ENCODE assay signal across 9 mouse cellular contexts in the genomic region with DNA sequence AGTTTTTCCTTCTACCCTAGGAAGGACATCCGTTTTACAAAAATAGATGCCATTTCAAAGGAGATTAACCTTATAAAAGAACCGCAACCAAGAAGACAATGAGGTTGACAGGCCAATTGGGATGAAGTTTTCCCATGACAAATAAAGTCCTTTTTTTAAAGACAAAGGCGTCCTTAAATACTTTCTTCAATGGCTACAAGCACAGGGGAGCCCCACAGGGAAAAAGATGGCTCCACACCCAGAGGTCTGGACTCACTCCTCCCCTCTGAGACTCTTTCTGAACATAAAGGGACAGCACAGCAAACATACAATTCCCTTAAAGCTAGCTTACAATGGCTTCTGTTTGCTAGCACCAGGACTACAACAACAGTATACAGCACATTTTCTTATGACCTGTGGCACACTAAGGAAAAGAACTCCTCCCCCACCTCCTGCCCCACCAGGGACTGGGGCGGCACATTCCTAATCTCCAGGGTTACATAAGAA.
DNase-seq lines count a peak whose midpoint lies in the region; ATAC-seq and TF ChIP-seq lines count a peak whose summit lies in the region.
"Had no signal": no experiment of that assay in that cellular context is flagged by ENCODE, and none has a peak within 500 bp of the region (broad histone marks: within the 10 kb centered on the region; RNA-seq: fewer than 3 reads in every experiment).

No protein-coding gene starts in this region.

- no peaks in the 10 kb centered on the region for H3K36me3 ChIP-seq in kidney, embryonic 14.5 days (ENCODE audit: control insufficient read depth, insufficient read depth, low read length)
- no peaks in the 10 kb centered on the region for H3K36me3 ChIP-seq in E14TG2a.4 (ENCODE audit: insufficient read depth, low read length)
- no peaks in the 10 kb centered on the region for H3K36me3 ChIP-seq in hindbrain, embryonic 16.5 days (ENCODE audit: control insufficient read depth, insufficient read depth, low read length)

- H3K4me3 ChIP-seq in kidney, embryonic 14.5 days (ENCODE audit: low read length): no peak overlapping the region
- H3K4me3 ChIP-seq in E14TG2a.4 (replicated peaks; ENCODE audit: low read length): peak overlapping the region; percentile 48; the same call in 1 of the 2 replicates
- no peak overlapping the region for H3K4me3 ChIP-seq in hindbrain, embryonic 16.5 days (ENCODE audit: low read length)

- no peak overlapping the region for H3K9ac ChIP-seq in kidney, embryonic 14.5 days (ENCODE audit: low read depth, low read length)
- no peak overlapping the region for H3K9ac ChIP-seq in hindbrain, embryonic 16.5 days (ENCODE audit: low read depth, low read length)

- peaks cover 12% of the 10 kb centered on the region; the same call in 1 of the 2 replicates for H3K4me1 ChIP-seq in kidney, embryonic 14.5 days (ENCODE audit: control insufficient read depth, insufficient read depth, low read length)
- peaks cover 58% of the 10 kb centered on the region for H3K4me1 ChIP-seq in E14TG2a.4 (replicated peaks; ENCODE audit: low read depth, low read length)
- peaks cover 9% of the 10 kb centered on the region; the same call in 1 of the 2 replicates for H3K4me1 ChIP-seq in hindbrain, embryonic 16.5 days (ENCODE audit: control insufficient read depth, insufficient read depth, low read depth, low read length)

- no peaks in the 10 kb centered on the region for H3K9me3 ChIP-seq in kidney, embryonic 14.5 days (ENCODE audit: control insufficient read depth, low read length)
- peaks cover 4% of the 10 kb centered on the region for H3K9me3 ChIP-seq in E14TG2a.4 (ENCODE audit: low read length)
- H3K9me3 ChIP-seq in hindbrain, embryonic 16.5 days (ENCODE audit: control insufficient read depth, low read length): no peaks in the 10 kb centered on the region

- no peak overlapping the region for H3K4me2 ChIP-seq in kidney, embryonic 14.5 days (replicated peaks; ENCODE audit: low read depth, low read length)
- H3K4me2 ChIP-seq in hindbrain, embryonic 16.5 days (ENCODE audit: low read length): no peak overlapping the region

- TF ChIP-seq CTCF in E14TG2a.4 (conservative IDR thresholded peaks at IDR 0.05; ENCODE audit: low read length): no peak

- no peak overlapping the region for H3K27ac ChIP-seq in kidney, embryonic 14.5 days (ENCODE audit: low read depth, low read length)
- peak overlapping the region; percentile 4; the same call in 1 of the 2 replicates for H3K27ac ChIP-seq in hindbrain, embryonic 16.5 days (ENCODE audit: low read depth, low read length)

- no peak for ATAC-seq in kidney, embryonic 14.5 days (ENCODE audit: low FRiP score, low TSS enrichment)
- no peak for ATAC-seq in hindbrain, embryonic 16.5 days
- no peak for ATAC-seq in activated CD4-positive, CD25-positive, alpha-beta regulatory T cell, adult 4 months
- ATAC-seq: Patski had no signal

- DNase-seq in kidney, adult 11 months: peak; percentile 23
- peak; percentile 84 for DNase-seq in ES-CJ7 (ENCODE audit: low read depth, low spot score)
- DNase-seq in embryo, embryonic 10.5 days (ENCODE audit: low spot score): no peak
- DNase-seq: thymus, postnatal 25 days had no signal

- 60% methylated on average over 4 of the region's 4 CpGs for WGBS in kidney, embryonic 14.5 days
- WGBS in hindbrain, embryonic 16.5 days: 12% methylated on average over 4 of the region's 4 CpGs

- no peaks in the 10 kb centered on the region for H3K27me3 ChIP-seq in kidney, embryonic 14.5 days (ENCODE audit: control insufficient read depth, insufficient read depth, low read length)
- no peaks in the 10 kb centered on the region for H3K27me3 ChIP-seq in E14TG2a.4 (ENCODE audit: insufficient read depth, low read length)
- H3K27me3 ChIP-seq in hindbrain, embryonic 16.5 days (replicated peaks; ENCODE audit: control insufficient read depth, insufficient read depth, low read length): no peaks in the 10 kb centered on the region
- H3K27me3 ChIP-seq: Patski had no signal
